Mouse (Mus musculus): ENCODE measurements around the gene Washc1. TPM values are rescaled to one million over a fixed set of nuclear protein-coding genes. Genes with fewer than 3 reads are reported as not detected.
"Not testable (repeated sequence)": the region's sequence is repeated elsewhere in the genome, so short reads cannot be mapped to it uniquely, and the experiment has no call there.

Washc1 gene
- total and polyA plus RNA-seq, 3 experiments, result 20.2 to 44.5 (median 37.0) TPM

- Histone ChIP-seq H3K9me3 (replicated peaks) (no peaks in the 10 kb centered on the region), H3K27me3 (ENCODE audit: insufficient read depth, low read length) (no peaks in the 10 kb centered on the region), H3K4me1 (ENCODE audit: insufficient read depth, low read depth, low read length) (peaks cover 47% of the 10 kb centered on the region), H3K4me3 (ENCODE audit: low read depth, low read length) (peak overlapping the region; percentile 85), H3K36me3 (replicated peaks) (peaks cover 59% of the 10 kb centered on the region)
- no peak; the same call in 1 of the 2 replicates for ATAC-seq (ENCODE audit: extremely low read depth, insufficient number of reproducible peaks, low FRiP score, poor library complexity, severe bottlenecking)
- no peak for DNase-seq (ENCODE audit: low spot score)
- TF ChIP-seq POLR2AphosphoS5 (IDR thresholded peaks at IDR 0.05; ENCODE audit: insufficient replicate concordance, low read depth, low read length) (no peak), TAL1 (conservative IDR thresholded peaks at IDR 0.05; ENCODE audit: low read depth, low read length) (no peak)
Observed at GRCm38 (mm10) chr17:66123816-66124610, 12.7 kb downstream of the Washc1 start.

- Histone ChIP-seq H3K4me1 (ENCODE audit: insufficient read depth, low read depth, low read length) (peaks cover 47% of the 10 kb centered on the region), H3K36me3 (replicated peaks) (peaks cover 60% of the 10 kb centered on the region), H3K4me3 (ENCODE audit: low read depth, low read length) (no peak overlapping the region), H3K9me3 (replicated peaks) (no peaks in the 10 kb centered on the region), H3K27me3 (ENCODE audit: insufficient read depth, low read length) (no peaks in the 10 kb centered on the region)
- peak; percentile 36 for DNase-seq (ENCODE audit: low spot score)
- peak; percentile 9; the same call in 1 of the 2 replicates for ATAC-seq (ENCODE audit: extremely low read depth, insufficient number of reproducible peaks, low FRiP score, poor library complexity, severe bottlenecking)
- TF ChIP-seq POLR2AphosphoS5 (IDR thresholded peaks at IDR 0.05; ENCODE audit: insufficient replicate concordance, low read depth, low read length) (no peak), TAL1 (conservative IDR thresholded peaks at IDR 0.05; ENCODE audit: low read depth, low read length) (no peak), GATA1 (IDR thresholded peaks at IDR 0.05; ENCODE audit: borderline replicate concordance, low read length) (no peak), CTCF (IDR thresholded peaks at IDR 0.05; ENCODE audit: low read depth, low read length) (no peak), GATA2 (IDR thresholded peaks at IDR 0.05; ENCODE audit: borderline replicate concordance, low read depth, low read length) (no peak)
Observed at GRCm38 (mm10) chr17:66125211-66125610, 13.9 kb downstream of the Washc1 start.

GRCm38 (mm10) chr17:66130371-66130770 lies 19.0 kb downstream of the Washc1 start:
- H3K36me3 ChIP-seq (replicated peaks), result peaks cover 91% of the 10 kb centered on the region
- no peak for ATAC-seq (ENCODE audit: extremely low read depth, insufficient number of reproducible peaks, low FRiP score, poor library complexity, severe bottlenecking)
- no peak for DNase-seq (ENCODE audit: low spot score)
- H3K27me3 ChIP-seq (ENCODE audit: insufficient read depth, low read length), result no peaks in the 10 kb centered on the region
- no peak overlapping the region for H3K4me3 ChIP-seq (ENCODE audit: low read depth, low read length)
- TF ChIP-seq POLR2AphosphoS5 (IDR thresholded peaks at IDR 0.05; ENCODE audit: insufficient replicate concordance, low read depth, low read length), result no peak
- TF ChIP-seq GATA2 (IDR thresholded peaks at IDR 0.05; ENCODE audit: borderline replicate concordance, low read depth, low read length), result no peak
- no peak for TF ChIP-seq GATA1 (IDR thresholded peaks at IDR 0.05; ENCODE audit: borderline replicate concordance, low read length)
- TF ChIP-seq CTCF (IDR thresholded peaks at IDR 0.05; ENCODE audit: low read depth, low read length), result no peak
- H3K9me3 ChIP-seq (replicated peaks), result 0 out of 2 replicates have a peak, but pooled peaks cover 5% of the 10 kb centered on the region
- H3K4me1 ChIP-seq (ENCODE audit: insufficient read depth, low read depth, low read length), result peaks cover 20% of the 10 kb centered on the region

GRCm38 (mm10) chr17:66131212-66131611 lies 19.9 kb downstream of the Washc1 start:
- peaks cover 13% of the 10 kb centered on the region; the same call in 1 of the 2 replicates for H3K4me1 ChIP-seq (ENCODE audit: insufficient read depth, low read depth, low read length)
- 0 out of 2 replicates have a peak, but pooled peaks cover 5% of the 10 kb centered on the region for H3K9me3 ChIP-seq (replicated peaks)
- TF ChIP-seq GATA1 (IDR thresholded peaks at IDR 0.05; ENCODE audit: borderline replicate concordance, low read length), result no peak
- no peak for TF ChIP-seq CTCF (IDR thresholded peaks at IDR 0.05; ENCODE audit: low read depth, low read length)
- no peak for TF ChIP-seq TAL1 (conservative IDR thresholded peaks at IDR 0.05; ENCODE audit: low read depth, low read length)
- no peak for TF ChIP-seq GATA2 (IDR thresholded peaks at IDR 0.05; ENCODE audit: borderline replicate concordance, low read depth, low read length)
- TF ChIP-seq POLR2AphosphoS5 (IDR thresholded peaks at IDR 0.05; ENCODE audit: insufficient replicate concordance, low read depth, low read length), result no peak
- H3K27me3 ChIP-seq (ENCODE audit: insufficient read depth, low read length), result no peaks in the 10 kb centered on the region
- no peak overlapping the region for H3K4me3 ChIP-seq (ENCODE audit: low read depth, low read length)
- H3K36me3 ChIP-seq (replicated peaks), result peaks cover 95% of the 10 kb centered on the region
- DNase-seq (ENCODE audit: low spot score) (no peak), ATAC-seq (ENCODE audit: extremely low read depth, insufficient number of reproducible peaks, low FRiP score, poor library complexity, severe bottlenecking) (peak; percentile 57; the same call in 1 of the 2 replicates)

- not testable (repeated sequence) for H3K4me1 ChIP-seq (ENCODE audit: insufficient read depth, low read depth, low read length)
Observed at GRCm38 (mm10) chr17:66152706-66153662, 41.6 kb downstream of the Washc1 start.

GRCm38 (mm10) chr17:66153735-66154423 lies 42.5 kb downstream of the Washc1 start:
- DNase-seq (ENCODE audit: low spot score); ATAC-seq (ENCODE audit: extremely low read depth, insufficient number of reproducible peaks, low FRiP score, poor library complexity, severe bottlenecking); H3K4me3 ChIP-seq (ENCODE audit: low read depth, low read length); H3K4me1 ChIP-seq (ENCODE audit: insufficient read depth, low read depth, low read length); H3K27me3 ChIP-seq (ENCODE audit: insufficient read depth, low read length); H3K9me3 ChIP-seq (replicated peaks): not testable (repeated sequence)
- peaks cover 36% of the 10 kb centered on the region for H3K36me3 ChIP-seq (replicated peaks)

More at GRCm38 (mm10) chr17:66152706-66153662, 41.6 kb downstream of the Washc1 start:
- peaks cover 45% of the 10 kb centered on the region for H3K36me3 ChIP-seq (replicated peaks)
- not testable (repeated sequence) for DNase-seq (ENCODE audit: low spot score); H3K27me3 ChIP-seq (ENCODE audit: insufficient read depth, low read length); H3K9me3 ChIP-seq (replicated peaks); H3K4me3 ChIP-seq (ENCODE audit: low read depth, low read length)
- ATAC-seq (ENCODE audit: extremely low read depth, insufficient number of reproducible peaks, low FRiP score, poor library complexity, severe bottlenecking), result peak; percentile 56; the same call in 1 of the 2 replicates

Measured in G1E (cell line).